Mouse (Mus musculus): ENCODE results near the gene Cbwd1.

Cbwd1 gene

DNA sequence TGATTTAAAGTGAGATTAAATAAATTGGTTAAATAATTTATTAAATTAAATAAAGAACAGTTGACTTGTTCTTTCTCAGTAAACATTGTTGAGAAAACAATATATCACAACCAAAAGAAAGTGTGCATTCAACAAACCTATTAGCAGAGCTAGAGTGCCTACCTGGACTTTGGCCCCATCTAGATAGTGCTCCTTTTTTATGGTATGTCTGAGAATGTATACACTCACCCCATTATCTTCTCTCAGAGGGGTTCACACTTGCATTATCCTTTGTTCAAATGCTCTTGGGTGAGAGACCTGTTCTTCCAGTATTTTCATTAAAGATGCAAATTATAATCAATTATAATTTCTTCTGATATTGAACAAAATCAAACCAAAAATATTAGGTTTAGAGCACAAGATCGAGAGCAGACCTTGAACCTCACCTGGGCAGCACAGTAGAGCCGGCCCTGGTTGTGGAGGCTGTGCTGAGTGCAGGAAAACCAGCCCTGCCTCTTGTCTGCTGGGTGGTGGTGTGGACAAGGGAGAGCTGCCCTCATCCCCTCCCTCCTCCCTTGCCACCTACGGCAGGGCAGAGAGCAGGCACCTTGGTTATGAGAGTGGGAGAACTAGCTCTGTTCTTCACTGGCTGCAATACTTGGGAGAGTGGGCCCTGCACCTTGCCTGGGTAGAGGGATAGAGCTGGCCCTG is 11.4 kb upstream of the Cbwd1 start:
- DNase-seq: no peak

GRCm38 (mm10) chr19:24971307-24971706 is 9.9 kb upstream of the Cbwd1 start:
- no peak for DNase-seq

DNA sequence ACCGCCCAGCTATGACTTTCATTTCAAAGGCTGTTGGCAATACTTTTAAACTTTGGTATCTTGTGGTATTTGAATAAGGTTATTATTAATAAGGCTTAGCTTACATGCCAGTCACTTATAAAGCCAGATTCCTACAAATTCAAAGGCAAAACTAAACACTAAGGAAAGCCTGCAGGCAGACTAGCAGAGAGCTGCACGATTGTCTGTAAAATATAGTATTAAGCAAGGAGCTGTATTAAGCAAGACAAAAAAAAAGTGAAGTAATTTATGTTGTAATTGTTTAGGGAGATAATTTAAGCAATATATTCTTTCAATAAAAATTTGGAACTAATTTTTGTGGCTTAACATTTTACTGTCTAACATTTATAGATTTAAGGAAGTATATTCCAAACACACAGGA is 5.5 kb upstream of the Cbwd1 start:
- DNase-seq: no peak

- no peak for DNase-seq
Measured at GRCm38 (mm10) chr19:24966203-24966602, 4.8 kb upstream of the Cbwd1 start.

- peak; percentile 57 for DNase-seq
Measured at GRCm38 (mm10) chr19:24958531-24958930, 2.9 kb downstream of the Cbwd1 start.

GRCm38 (mm10) chr19:24945521-24946262 is 15.7 kb downstream of the Cbwd1 start:
- no peak for DNase-seq

GRCm38 (mm10) chr19:24937084-24937483 is 24.3 kb downstream of the Cbwd1 start:
- DNase-seq: no peak

DNA sequence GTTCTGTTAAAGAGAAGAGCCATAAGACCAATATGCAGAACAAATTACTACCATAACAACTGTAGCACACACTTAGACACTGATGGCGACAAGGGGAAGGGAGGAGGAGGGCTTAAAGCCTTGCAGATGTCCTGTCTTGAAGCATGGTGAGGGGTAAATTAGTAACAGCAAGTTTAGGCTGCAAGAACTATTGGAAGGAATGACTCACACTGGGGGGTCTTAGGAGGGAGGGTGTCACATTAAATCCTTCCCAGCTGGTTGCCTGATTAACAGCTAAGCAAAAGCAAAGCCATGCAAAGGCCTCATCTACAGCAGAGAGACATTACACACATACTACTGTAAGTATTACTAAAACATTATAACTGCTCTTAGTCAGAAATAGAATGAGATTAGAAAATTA is 32.4 kb downstream of the Cbwd1 start:
- no peak for DNase-seq

DNA sequence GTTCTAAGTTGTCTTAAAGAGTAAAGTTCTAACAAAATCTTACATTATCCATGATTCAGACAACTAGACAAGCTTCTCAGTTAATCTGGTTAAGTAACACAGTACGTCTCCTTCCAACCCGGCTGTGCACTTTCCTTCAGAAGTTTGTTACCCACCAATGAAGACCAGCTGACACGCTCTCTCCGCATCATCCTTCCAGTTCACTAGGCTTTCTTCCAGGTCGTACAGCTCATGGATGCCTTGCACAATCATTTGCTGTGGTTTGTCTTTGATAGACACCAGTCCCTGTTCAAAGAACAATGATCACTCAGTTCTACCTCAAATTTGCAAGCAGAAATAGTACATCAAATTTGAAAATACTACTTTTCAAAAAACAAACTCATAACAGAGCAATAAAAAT is 40.5 kb downstream of the Cbwd1 start:
- DNase-seq: no peak

DNA sequence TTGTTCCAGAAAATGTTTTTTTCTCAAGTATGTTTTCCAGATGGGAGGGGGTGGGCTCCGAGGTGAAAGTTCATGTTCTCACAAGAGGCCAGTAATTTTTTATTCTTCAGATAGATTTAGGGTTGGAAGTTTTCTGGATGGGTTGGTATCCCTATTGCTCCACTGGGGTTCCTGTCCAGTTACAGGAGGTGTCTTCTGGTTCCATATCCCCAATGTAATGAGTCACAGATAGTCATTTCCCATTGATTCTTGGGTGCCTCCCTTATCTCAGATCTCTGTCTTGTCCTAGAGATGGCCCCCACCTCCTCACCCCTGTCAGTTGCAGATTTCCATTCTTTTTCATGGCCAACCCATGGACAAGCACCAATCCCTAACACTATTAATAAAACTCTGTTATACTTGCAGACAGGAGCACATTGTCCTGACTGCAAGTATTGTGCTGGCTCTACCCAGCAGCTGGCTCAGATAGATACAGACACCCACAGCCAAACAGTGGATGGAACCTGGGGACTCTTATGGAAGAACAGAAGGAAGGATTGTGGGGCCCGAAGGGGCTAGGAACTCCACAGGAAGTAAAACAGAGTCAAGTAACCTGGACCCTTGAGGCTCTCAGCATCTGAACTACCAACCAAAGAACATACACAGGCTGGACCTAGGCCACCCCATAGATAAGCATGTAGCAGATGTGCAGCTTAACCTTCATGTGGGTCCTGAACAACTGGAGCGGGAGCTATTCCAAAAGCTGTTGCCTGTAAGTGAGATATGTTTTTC is 52.8 kb downstream of the Cbwd1 start:
- DNase-seq: no peak

DNA sequence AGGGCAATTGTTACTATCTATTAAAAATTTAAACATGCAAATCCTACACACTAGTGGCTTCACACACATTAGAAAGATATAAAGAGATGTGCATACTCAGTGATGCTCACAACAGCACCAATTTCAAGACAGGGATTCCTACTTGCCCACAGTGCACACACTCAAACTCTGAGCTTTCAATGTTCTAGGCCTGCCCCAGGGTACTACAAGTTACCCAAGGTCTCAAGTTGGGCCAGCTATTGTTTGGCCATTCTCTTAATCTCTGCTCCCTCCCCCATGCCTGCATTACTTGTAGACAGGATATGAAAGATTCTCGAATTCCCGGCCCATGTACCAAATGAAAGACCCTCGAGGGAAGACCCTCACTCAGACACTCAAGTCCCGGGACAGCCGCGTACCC is 53.8 kb downstream of the Cbwd1 start:
- no peak for DNase-seq

GRCm38 (mm10) chr19:24902821-24903220 is 58.6 kb downstream of the Cbwd1 start:
- DNase-seq: no peak

DNA sequence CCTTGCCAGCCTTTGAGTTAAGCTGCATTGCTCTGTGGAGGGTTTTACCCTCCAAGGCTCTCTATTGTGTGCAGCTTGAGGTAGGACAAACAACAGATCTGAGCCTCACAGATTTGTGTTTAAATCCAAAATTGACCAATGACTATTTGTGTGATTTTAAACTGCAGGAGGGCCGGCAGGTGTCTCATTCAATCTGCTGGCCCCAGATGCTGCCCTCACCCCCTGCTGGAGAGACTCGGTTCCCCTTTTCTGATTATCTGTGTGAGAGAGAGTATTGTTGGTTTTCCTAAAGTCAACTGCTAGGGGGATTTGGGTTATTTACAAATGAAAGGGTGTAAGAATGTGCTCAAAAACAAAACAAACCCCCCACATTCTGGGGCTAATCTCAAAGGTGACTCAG is 59.2 kb downstream of the Cbwd1 start:
- DNase-seq: no peak

GRCm38 (mm10) chr19:24901666-24902065 is 59.7 kb downstream of the Cbwd1 start:
- DNase-seq: no peak

DNA sequence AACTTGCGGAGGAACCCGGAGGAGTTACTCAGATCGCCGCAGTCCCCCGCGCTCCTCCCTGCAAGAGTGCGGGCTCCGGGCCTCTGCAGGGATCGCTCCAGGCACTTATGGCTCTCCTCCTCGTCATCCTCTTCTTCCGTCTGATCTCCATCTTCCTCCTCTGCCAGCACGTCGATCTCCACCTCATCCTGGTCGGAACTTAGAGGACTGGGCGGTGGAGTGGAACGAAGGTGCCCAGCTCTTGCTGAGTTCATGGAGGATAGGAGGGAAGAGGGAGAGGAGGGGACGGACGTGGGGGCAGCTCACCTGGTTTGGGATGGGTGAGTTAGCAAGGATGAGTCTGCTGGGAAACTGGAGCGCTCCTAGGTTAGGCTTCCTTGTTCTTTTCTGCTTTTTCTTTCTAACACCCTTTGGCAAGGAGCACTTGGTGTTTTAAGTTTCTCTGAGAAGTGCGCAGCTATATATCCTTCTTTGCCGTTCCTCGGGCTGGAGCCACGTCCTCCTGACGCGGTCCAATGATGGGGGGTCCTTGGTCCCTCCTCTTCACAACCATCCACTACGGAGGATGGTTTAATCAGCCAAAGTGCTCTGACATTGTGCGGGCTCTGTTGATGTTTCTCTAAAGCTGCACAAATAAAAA is 60.7 kb downstream of the Cbwd1 start, which contains the start of gene Foxd4:
Gene Foxd4, minus strand, starts transcription at position 617 of the 640 bp plus-strand sequence.
- no peak for DNase-seq

GRCm38 (mm10) chr19:24899578-24900544 is 61.5 kb downstream of the Cbwd1 start:
- no peak for DNase-seq

GRCm38 (mm10) chr19:24898737-24899577 is 62.5 kb downstream of the Cbwd1 start:
- no peak for DNase-seq

- no peak for DNase-seq
Measured at GRCm38 (mm10) chr19:24897896-24898736, 63.3 kb downstream of the Cbwd1 start.

- DNase-seq: no peak
Measured at GRCm38 (mm10) chr19:24897006-24897895, 64.2 kb downstream of the Cbwd1 start.
